Mouse (Mus musculus) heart, postnatal 0 days (tissue): ENCODE results near the gene Megf8.

ENCODE experiments used
- CTCF ChIP-seq: IDR thresholded peaks from 2 replicates; pipeline ENCODE4 v1.5.1; 2016; ENCODE audit warnings: antibody characterized with exemption, control low read depth, low read depth
- EP300 ChIP-seq: IDR thresholded peaks from 2 replicates; pipeline ENCODE4 v1.6.1; 2016; ENCODE audit warnings: antibody characterized with exemption, low read depth

DNA sequence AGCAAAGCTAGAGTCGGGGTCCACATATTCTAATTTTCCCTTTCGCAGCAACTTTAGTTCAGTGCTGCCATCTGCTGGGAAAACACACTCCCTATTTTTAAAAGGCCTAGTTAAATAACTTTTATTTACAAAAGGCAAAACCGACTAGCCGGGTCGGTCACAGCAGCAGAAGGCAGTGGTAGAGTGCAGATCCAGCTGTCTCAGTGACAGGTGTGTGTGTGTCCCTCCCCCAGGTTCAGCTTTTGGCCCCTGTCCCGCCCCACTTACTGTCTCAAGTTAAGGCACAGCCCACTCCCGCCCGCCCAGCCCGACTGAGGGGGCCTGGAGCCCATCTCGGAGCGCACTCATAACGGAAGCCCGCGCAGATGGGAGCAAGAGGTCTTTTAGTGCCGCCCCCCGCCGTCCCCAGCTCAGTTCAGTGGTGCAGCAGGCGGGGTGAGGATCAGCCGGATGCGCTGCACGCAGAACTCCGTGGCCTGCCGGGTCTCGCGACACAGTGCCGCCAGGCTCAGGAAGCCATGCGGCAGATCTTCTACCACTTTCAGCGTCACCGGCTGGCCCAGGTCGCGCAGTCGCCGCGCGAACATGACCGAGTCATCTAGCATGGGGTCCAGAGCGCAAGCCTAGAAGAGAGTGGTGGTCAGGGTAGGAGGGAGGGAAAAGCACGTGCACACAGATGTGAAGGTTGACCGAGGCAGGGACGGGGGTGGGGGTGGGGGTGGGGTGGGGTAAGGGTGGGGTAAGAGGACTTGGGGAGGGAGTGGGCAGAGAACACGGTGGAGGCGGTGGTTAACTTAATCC, 62.8 kb downstream of the Megf8 start:
- TF ChIP-seq CTCF, result peak; percentile 56
- TF ChIP-seq EP300, result no peak
